Mouse (Mus musculus) MEL (cell line): ENCODE data around the gene Lrrc31. TPM values are rescaled to one million over a fixed set of nuclear protein-coding genes. Genes with fewer than 3 reads are reported as not detected.

ENCODE experiments used
- DNase-seq: peaks from one replicate; pipeline ENCODE4 v3.0.0; 2011; ENCODE audit warnings: low read depth, low spot score
- H3K27ac ChIP-seq: 2 replicates; pipeline ENCODE4 v1.5.1; 2012; ENCODE audit warnings: low read depth, mild to moderate bottlenecking, control low read depth, low read length, moderate library complexity; ENCODE audit not compliant: control insufficient read depth
- H3K27me3 ChIP-seq, 2 experiments: fragments of 150-350 bp in 1 of 2; sonication (generic) in 1 of 2; 2 replicates each; pipeline ENCODE4 v1.6.1; 2012; ENCODE audit warnings: low read length in 2 of 2, mild to moderate bottlenecking in 2 of 2, improper control_type of control experiment in 1 of 2, moderate library complexity in 1 of 2; ENCODE audit not compliant: insufficient read depth in 2 of 2, control insufficient read depth in 1 of 2
- H3K36me3 ChIP-seq, 2 experiments: 2 replicates each; pipeline ENCODE4 v1.6.1; 2012 to 2014; ENCODE audit warnings: low read length in 2 of 2, improper control_type of control experiment in 1 of 2, inconsistent platforms in 1 of 2, mild to moderate bottlenecking in 1 of 2; ENCODE audit not compliant: insufficient read depth in 2 of 2, control insufficient read depth in 1 of 2
- H3K4me1 ChIP-seq, 2 experiments: fragments of 150-350 bp in 1 of 2; sonication (generic) in 1 of 2; 2 replicates each; pipeline ENCODE4 v1.6.1; 2012; ENCODE audit warnings: low read length in 2 of 2, improper control_type of control experiment in 1 of 2, mild to moderate bottlenecking in 1 of 2; ENCODE audit not compliant: insufficient read depth in 2 of 2, control insufficient read depth in 1 of 2
- H3K4me3 ChIP-seq, 2 experiments: fragments of 150-350 bp in 1 of 2; sonication (generic) in 1 of 2; 2 replicates each; pipeline ENCODE4 v1.5.1; 2012; ENCODE audit warnings: low read depth in 2 of 2, low read length in 2 of 2, mild to moderate bottlenecking in 2 of 2, moderate library complexity in 2 of 2, control low read depth in 1 of 2, improper control_type of control experiment in 1 of 2; ENCODE audit not compliant: control insufficient read depth in 1 of 2, insufficient read depth in 1 of 2
- H3K79me2 ChIP-seq: 2 replicates; pipeline ENCODE4 v1.6.1; 2012; ENCODE audit warnings: mild to moderate bottlenecking, low read length, moderate library complexity; ENCODE audit not compliant: control insufficient read depth, poor library complexity, insufficient read depth
- H3K9ac ChIP-seq: 2 replicates; pipeline ENCODE4 v1.6.1; 2012; ENCODE audit warnings: low read depth, mild to moderate bottlenecking, control low read depth, low read length, moderate library complexity; ENCODE audit not compliant: control insufficient read depth, poor library complexity, severe bottlenecking
- H3K9me3 ChIP-seq: fragments of 150-350 bp; sonication (generic); replicated peaks from 2 replicates; pipeline ENCODE4 v1.6.1; 2012; ENCODE audit warnings: mild to moderate bottlenecking, low read length, improper control_type of control experiment, moderate library complexity; ENCODE audit not compliant: insufficient read depth
- BHLHE40 ChIP-seq: IDR thresholded peaks from 2 replicates; pipeline ENCODE4 v1.6.1; 2012; ENCODE audit warnings: low read depth, mild to moderate bottlenecking, inconsistent platforms, low read length, improper control_type of control experiment, borderline replicate concordance
- CHD1 ChIP-seq: IDR thresholded peaks from 2 replicates; pipeline ENCODE4 v1.6.1; 2012; ENCODE audit warnings: low read depth, mild to moderate bottlenecking, inconsistent platforms, low read length, improper control_type of control experiment
- CTCF ChIP-seq, 3 experiments: IDR thresholded peaks in 2 of 3; conservative IDR thresholded peaks in 1 of 3; 2 replicates each; pipeline ENCODE4 v1.5.1; 2011 to 2012; ENCODE audit warnings: low read length in 3 of 3, low read depth in 2 of 3, mild to moderate bottlenecking in 2 of 3, improper control_type of control experiment in 1 of 3, inconsistent platforms in 1 of 3, mixed read lengths in 1 of 3, moderate library complexity in 1 of 3; ENCODE audit not compliant: control insufficient read depth in 1 of 3, insufficient read depth in 1 of 3, poor library complexity in 1 of 3, severe bottlenecking in 1 of 3
- EP300 ChIP-seq, 2 experiments: IDR thresholded peaks; 2 replicates each; pipeline ENCODE4 v1.6.1; 2011; ENCODE audit warnings: improper control_type of control experiment in 2 of 2, low read length in 2 of 2, low read depth in 1 of 2, mild to moderate bottlenecking in 1 of 2
- ETS1 ChIP-seq: IDR thresholded peaks from 2 replicates; pipeline ENCODE4 v1.6.1; 2012; ENCODE audit warnings: low read depth, mild to moderate bottlenecking, inconsistent platforms, low read length, improper control_type of control experiment, moderate library complexity
- GATA1 ChIP-seq: IDR thresholded peaks from 2 replicates; pipeline ENCODE4 v1.6.1; 2011; ENCODE audit warnings: low read depth, low read length, improper control_type of control experiment
- JUND ChIP-seq: IDR thresholded peaks from 2 replicates; pipeline ENCODE4 v1.6.1; 2011; ENCODE audit warnings: low read depth, mild to moderate bottlenecking, improper control_type of control experiment, low read length
- MAX ChIP-seq: IDR thresholded peaks from 2 replicates; pipeline ENCODE4 v1.6.1; 2011; ENCODE audit warnings: low read length, improper control_type of control experiment
- MAZ ChIP-seq: IDR thresholded peaks from 2 replicates; pipeline ENCODE4 v1.6.1; 2012; ENCODE audit warnings: low read depth, mild to moderate bottlenecking, inconsistent platforms, low read length, improper control_type of control experiment
- MXI1 ChIP-seq: IDR thresholded peaks from 2 replicates; pipeline ENCODE4 v1.6.1; 2011; ENCODE audit warnings: mild to moderate bottlenecking, low read depth, low read length, improper control_type of control experiment
- MYB ChIP-seq: IDR thresholded peaks from 2 replicates; pipeline ENCODE4 v1.6.1; 2011; ENCODE audit warnings: mild to moderate bottlenecking, low read depth, low read length, improper control_type of control experiment
- NELFE ChIP-seq: IDR thresholded peaks from 2 replicates; pipeline ENCODE4 v1.6.1; 2011; ENCODE audit warnings: low read depth, low read length, improper control_type of control experiment
- NRF1 ChIP-seq: IDR thresholded peaks from 2 replicates; pipeline ENCODE4 v1.6.1; 2014; ENCODE audit warnings: low read depth, mild to moderate bottlenecking, inconsistent platforms, low read length, improper control_type of control experiment, moderate library complexity; ENCODE audit not compliant: poor library complexity, insufficient read depth, severe bottlenecking
- POLR2AphosphoS2 ChIP-seq: IDR thresholded peaks from 2 replicates; pipeline ENCODE4 v1.6.1; 2011; ENCODE audit warnings: low read length, improper control_type of control experiment
- RCOR1 ChIP-seq: IDR thresholded peaks from 2 replicates; pipeline ENCODE4 v1.6.1; 2012; ENCODE audit warnings: low read depth, mild to moderate bottlenecking, inconsistent platforms, low read length, improper control_type of control experiment
- SIN3A ChIP-seq: IDR thresholded peaks from 2 replicates; pipeline ENCODE4 v1.6.1; 2012; ENCODE audit warnings: low read length, improper control_type of control experiment, inconsistent platforms
- SMC3 ChIP-seq: IDR thresholded peaks from 2 replicates; pipeline ENCODE4 v1.6.1; 2011; ENCODE audit warnings: low read depth, low read length, improper control_type of control experiment
- TAL1 ChIP-seq: IDR thresholded peaks from 2 replicates; pipeline ENCODE4 v1.6.1; 2012; ENCODE audit warnings: mild to moderate bottlenecking, inconsistent platforms, low read length, moderate library complexity, mixed read lengths
- TCF12 ChIP-seq: IDR thresholded peaks from 2 replicates; pipeline ENCODE4 v1.6.1; 2014; ENCODE audit warnings: low read depth, mild to moderate bottlenecking, inconsistent platforms, low read length, improper control_type of control experiment, moderate library complexity
- USF1 ChIP-seq: IDR thresholded peaks from 2 replicates; pipeline ENCODE4 v1.6.1; 2014; ENCODE audit warnings: low read depth, mild to moderate bottlenecking, inconsistent platforms, low read length, improper control_type of control experiment, moderate library complexity
- ZC3H11A ChIP-seq: IDR thresholded peaks from 2 replicates; pipeline ENCODE4 v1.6.1; 2012; ENCODE audit warnings: low read depth, mild to moderate bottlenecking, inconsistent platforms, low read length, improper control_type of control experiment
- ZKSCAN1 ChIP-seq: IDR thresholded peaks from 2 replicates; pipeline ENCODE4 v1.6.1; 2012; ENCODE audit warnings: low read depth, mild to moderate bottlenecking, inconsistent platforms, low read length, improper control_type of control experiment, moderate library complexity
- ZMIZ1 ChIP-seq: IDR thresholded peaks from 2 replicates; pipeline ENCODE4 v1.6.1; 2012; ENCODE audit warnings: low read depth, mild to moderate bottlenecking, inconsistent platforms, low read length, improper control_type of control experiment, moderate library complexity
- polyA plus RNA-seq, 2 experiments: library from polyadenylated mRNA; stranded (reverse) in 1 of 2; unstranded in 1 of 2; fragments of >175 nt in 1 of 2; fragments of >200 nt in 1 of 2; gene quantifications; 2 replicates each; pipeline versions ENCODE4 v1.2.1 to v1.2.4; 2012; ENCODE audit warnings: low replicate concordance in 2 of 2, low read depth in 1 of 2; ENCODE audit not compliant: insufficient read length in 2 of 2, insufficient read depth in 1 of 2, missing spikeins in 1 of 2
- total RNA-seq: library from RNA; depleted of rRNA; stranded (reverse); fragments of 300-350 nt; gene quantifications from 2 replicates; pipeline ENCODE4 v1.2.3, GENCODE M21; 2012

Lrrc31 gene
- total and polyA plus RNA-seq, 3 experiments = 0.03 TPM; not detected in 2

DNA sequence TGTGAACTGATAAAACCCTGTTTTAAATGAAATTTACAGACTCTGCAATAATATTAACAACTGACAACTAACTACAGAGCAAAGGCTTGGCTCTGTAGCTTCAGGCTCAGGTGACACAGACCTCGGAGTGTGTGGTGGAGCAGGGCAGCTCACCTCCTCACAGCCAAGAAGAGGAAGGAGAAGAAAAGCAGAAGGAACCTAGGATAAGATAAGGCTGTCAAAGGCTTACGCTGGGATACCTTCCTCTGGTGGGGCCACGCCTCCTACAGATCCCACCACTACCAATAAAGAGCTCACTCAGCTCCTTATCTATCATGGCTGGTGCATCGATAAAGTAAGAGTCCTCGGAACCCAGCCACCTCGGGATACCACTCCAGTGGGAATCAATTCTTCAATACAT, 16.5 kb downstream of the Lrrc31 start:
- H3K9me3 ChIP-seq = no peaks in the 10 kb centered on the region
- peaks cover 0 to 11% of the 10 kb centered on the region in 2 experiments; a peak in 3 of 4 replicates for H3K4me1 ChIP-seq
- H3K79me2 ChIP-seq = no peaks in the 10 kb centered on the region
- H3K27me3 ChIP-seq = no peaks in the 10 kb centered on the region
- no peak overlapping the region for H3K9ac ChIP-seq
- peak; percentile 83 for DNase-seq
- 0 out of 2 replicates have a peak overlapping the region, but pooled peaks have one; percentile 20 for H3K27ac ChIP-seq
- no peak overlapping the region for H3K4me3 ChIP-seq
- H3K36me3 ChIP-seq = peaks cover 0 to 11% of the 10 kb centered on the region in 2 experiments; a peak in 2 of 4 replicates
- peak; percentile 57; the same call in 1 of the 2 replicates for TF ChIP-seq ETS1
- TF ChIP-seq BHLHE40 = no peak
- peak; percentile 34; the same call in 1 of the 2 replicates for TF ChIP-seq USF1
- peak; percentile 97 for TF ChIP-seq GATA1
- peak; percentile 81 to 95 for TF ChIP-seq EP300 (IDR thresholded peaks at IDR 0.05; ENCODE audit: low read depth in 1 of 2, low read length in 2 of 2)
- TF ChIP-seq TAL1 = peak; percentile 58
- no peak for TF ChIP-seq MXI1
- no peak for TF ChIP-seq MAZ
- peak; percentile 83 for TF ChIP-seq RCOR1
- peak; percentile 78 for TF ChIP-seq TCF12
- TF ChIP-seq, all 39 proteins: peak for 7

DNA sequence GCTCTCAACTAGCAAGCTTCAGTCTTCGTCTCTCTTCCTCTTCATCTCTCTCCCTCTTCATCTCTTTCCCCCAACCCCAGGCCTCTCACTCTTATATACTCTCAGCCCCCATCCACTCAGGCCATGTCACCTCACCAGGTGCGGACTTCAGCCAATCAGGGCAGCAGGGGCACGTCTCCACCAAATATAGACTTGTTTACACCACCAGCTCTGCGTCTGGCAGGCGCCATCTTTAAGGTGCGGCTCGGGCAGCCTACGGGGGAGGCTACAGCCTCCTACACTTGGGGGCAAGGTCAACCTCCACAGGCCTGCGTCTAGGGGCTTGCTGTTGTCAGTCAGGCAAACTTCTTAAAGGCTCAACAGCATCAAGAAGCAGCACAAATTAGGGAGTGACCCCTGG, 41.2 kb downstream of the Lrrc31 start:
- no peak for DNase-seq
- no peak overlapping the region for H3K4me3 ChIP-seq
- H3K9ac ChIP-seq = no peak overlapping the region
- no peaks in the 10 kb centered on the region for H3K9me3 ChIP-seq
- no peaks in the 10 kb centered on the region for H3K27me3 ChIP-seq
- no peaks in the 10 kb centered on the region for H3K79me2 ChIP-seq
- H3K27ac ChIP-seq = no peak overlapping the region
- no peaks in the 10 kb centered on the region for H3K4me1 ChIP-seq
- H3K36me3 ChIP-seq = no peaks in the 10 kb centered on the region
- TF ChIP-seq NELFE (no peak), BHLHE40 (no peak), MYB (no peak), GATA1 (no peak), ZMIZ1 (no peak), CTCF (IDR thresholded peaks at IDR 0.05 in 2 of 3, conservative IDR thresholded peaks at IDR 0.05 in 1 of 3; ENCODE audit: control insufficient read depth in 1 of 3, insufficient read depth in 1 of 3, low read depth in 2 of 3, low read length in 3 of 3, poor library complexity in 1 of 3, severe bottlenecking in 1 of 3) (no peak), SMC3 (no peak), MAX (no peak), POLR2AphosphoS2 (no peak), NRF1 (no peak), ZKSCAN1 (no peak), CHD1 (no peak), EP300 (IDR thresholded peaks at IDR 0.05; ENCODE audit: low read depth in 1 of 2, low read length in 2 of 2) (no peak), ZC3H11A (no peak), SIN3A (no peak), MAZ (no peak), JUND (no peak)
